Mouse (Mus musculus) kidney, embryonic 15.5 days (tissue): ENCODE measurements at regions not wholly inside any gene's neighbourhood (a gene's known extent, or its start where the extent isn't known, plus 50 kb on each side); places are given as distances from the start of the nearest gene placed in this dataset.

Source experiments
- ATAC-seq: fragments of 200-750 bp; cut with Nextera tagmentation; replicated peaks from 2 replicates; pipeline ENCODE4 v1.8.0; 2017; ENCODE audit warnings: moderate TSS enrichment; ENCODE audit not compliant: low FRiP score
- H3K27ac ChIP-seq: fragments of 300-500 bp; sonication (generic); 2 replicates; pipeline ENCODE4 v1.5.1; 2015; ENCODE audit warnings: mild to moderate bottlenecking, inconsistent platforms
- H3K27me3 ChIP-seq: fragments of 300-500 bp; sonication (generic); 2 replicates; pipeline ENCODE4 v1.6.1; 2015; ENCODE audit warnings: inconsistent platforms
- H3K36me3 ChIP-seq: fragments of 300-500 bp; sonication (generic); 2 replicates; pipeline ENCODE4 v1.6.1; 2015; ENCODE audit warnings: inconsistent platforms
- H3K4me1 ChIP-seq: fragments of 300-500 bp; sonication (generic); 2 replicates; pipeline ENCODE4 v1.6.1; 2015; ENCODE audit warnings: inconsistent platforms
- H3K4me2 ChIP-seq: fragments of 300-500 bp; sonication (generic); 2 replicates; pipeline ENCODE4 v1.6.1; 2015; ENCODE audit warnings: moderate library complexity, mild to moderate bottlenecking, inconsistent platforms
- H3K4me3 ChIP-seq: fragments of 300-500 bp; sonication (generic); replicated peaks from 2 replicates; pipeline ENCODE4 v1.5.1; 2015; ENCODE audit warnings: mild to moderate bottlenecking, inconsistent platforms
- H3K9ac ChIP-seq: fragments of 300-500 bp; sonication (generic); 2 replicates; pipeline ENCODE4 v1.6.1; 2015; ENCODE audit warnings: mild to moderate bottlenecking, inconsistent platforms
- H3K9me3 ChIP-seq: fragments of 300-500 bp; sonication (generic); replicated peaks from 2 replicates; pipeline ENCODE4 v1.6.1; 2016; ENCODE audit warnings: inconsistent platforms
- WGBS: fragments of 180-500 bp; shearing (Covaris S2); methylation state at CpG from one replicate; pipeline ENCODE4 v1.1.7; 2015; ENCODE audit warnings: mixed read lengths; 5-methylcytosine and 5-hydroxymethylcytosine counted together

GRCm38 (mm10) chr7:69007237-69007636, 258.2 kb upstream of the Arrdc4 start:
- no peaks in the 10 kb centered on the region for H3K4me1 ChIP-seq
- H3K27me3 ChIP-seq: no peaks in the 10 kb centered on the region
- no peaks in the 10 kb centered on the region for H3K36me3 ChIP-seq
- ATAC-seq: no peak
- H3K4me2 ChIP-seq: no peak overlapping the region
- H3K9ac ChIP-seq: no peak overlapping the region
- H3K9me3 ChIP-seq: no peaks in the 10 kb centered on the region
- H3K27ac ChIP-seq: no peak overlapping the region
- H3K4me3 ChIP-seq: no peak overlapping the region
- 91% methylated on average over 10 of the region's 10 CpGs for WGBS

- H3K27me3 ChIP-seq: no peaks in the 10 kb centered on the region
- H3K4me1 ChIP-seq: no peaks in the 10 kb centered on the region
- no peak overlapping the region for H3K4me3 ChIP-seq
- H3K4me2 ChIP-seq: no peak overlapping the region
- no peak overlapping the region for H3K27ac ChIP-seq
- H3K36me3 ChIP-seq: no peaks in the 10 kb centered on the region
- ATAC-seq: no peak
- H3K9ac ChIP-seq: no peak overlapping the region
- H3K9me3 ChIP-seq: no peaks in the 10 kb centered on the region
- 91% methylated on average over 4 of the region's 4 CpGs for WGBS
Measured at GRCm38 (mm10) chr7:68988061-68988460, 239.0 kb upstream of the Arrdc4 start.

- H3K27me3 ChIP-seq: no peaks in the 10 kb centered on the region
- no peak overlapping the region for H3K4me3 ChIP-seq
- H3K4me2 ChIP-seq: no peak overlapping the region
- no peaks in the 10 kb centered on the region for H3K9me3 ChIP-seq
- H3K36me3 ChIP-seq: no peaks in the 10 kb centered on the region
- no peak overlapping the region for H3K9ac ChIP-seq
- WGBS: 63% methylated on average over 1 of the region's 1 CpGs
- no peak overlapping the region for H3K27ac ChIP-seq
- peaks cover 15% of the 10 kb centered on the region for H3K4me1 ChIP-seq
- no peak for ATAC-seq
Measured at GRCm38 (mm10) chr7:68983937-68984336, 234.9 kb upstream of the Arrdc4 start.

GRCm38 (mm10) chr7:68982914-68983502, 234.0 kb upstream of the Arrdc4 start:
- WGBS: 85% methylated on average over 10 of the region's 10 CpGs
- H3K27me3 ChIP-seq: no peaks in the 10 kb centered on the region
- no peak for ATAC-seq
- H3K9me3 ChIP-seq: no peaks in the 10 kb centered on the region
- no peaks in the 10 kb centered on the region for H3K36me3 ChIP-seq
- H3K27ac ChIP-seq: no peak overlapping the region
- H3K4me3 ChIP-seq: no peak overlapping the region
- no peak overlapping the region for H3K4me2 ChIP-seq
- peaks cover 18% of the 10 kb centered on the region for H3K4me1 ChIP-seq
- H3K9ac ChIP-seq: no peak overlapping the region

GRCm38 (mm10) chr7:68978576-68978975, 229.5 kb upstream of the Arrdc4 start:
- H3K9ac ChIP-seq: no peak overlapping the region

GRCm38 (mm10) chr7:68976813-68977752, 228.0 kb upstream of the Arrdc4 start:
- Histone ChIP-seq H3K4me1 (peaks cover 31% of the 10 kb centered on the region), H3K4me2 (no peak overlapping the region), H3K9me3 (no peaks in the 10 kb centered on the region), H3K36me3 (no peaks in the 10 kb centered on the region), H3K27ac (no peak overlapping the region), H3K27me3 (no peaks in the 10 kb centered on the region), H3K4me3 (no peak overlapping the region), H3K9ac (no peak overlapping the region)
- 46% methylated on average over 7 of the region's 7 CpGs for WGBS
- peak; percentile 36; the same call in 1 of the 2 replicates for ATAC-seq

More at GRCm38 (mm10) chr7:68978576-68978975, 229.5 kb upstream of the Arrdc4 start:
- ATAC-seq: no peak
- Histone ChIP-seq H3K36me3 (no peaks in the 10 kb centered on the region), H3K9me3 (no peaks in the 10 kb centered on the region), H3K27ac (0 out of 2 replicates have a peak overlapping the region, but pooled peaks have one; percentile 22), H3K4me1 (peaks cover 31% of the 10 kb centered on the region), H3K4me3 (no peak overlapping the region), H3K27me3 (no peaks in the 10 kb centered on the region), H3K4me2 (no peak overlapping the region)
- 35% methylated on average over 4 of the region's 4 CpGs for whole genome bisulfite sequencing

- Histone ChIP-seq H3K9me3 (no peaks in the 10 kb centered on the region), H3K36me3 (no peaks in the 10 kb centered on the region), H3K4me2 (no peak overlapping the region), H3K27me3 (no peaks in the 10 kb centered on the region), H3K27ac (peak overlapping the region; percentile 41; the same call in 1 of the 2 replicates), H3K9ac (no peak overlapping the region), H3K4me1 (peaks cover 31% of the 10 kb centered on the region), H3K4me3 (no peak overlapping the region)
- 33% methylated on average over 5 of the region's 5 CpGs for WGBS
- ATAC-seq: no peak
Measured at GRCm38 (mm10) chr7:68975956-68976355, 226.9 kb upstream of the Arrdc4 start.

GRCm38 (mm10) chr7:68975580-68975894, 226.5 kb upstream of the Arrdc4 start:
- 43% methylated on average over 2 of the region's 2 CpGs for WGBS
- no peaks in the 10 kb centered on the region for H3K27me3 ChIP-seq

GRCm38 (mm10) chr7:68974761-68975579, 225.9 kb upstream of the Arrdc4 start:
- Histone ChIP-seq H3K4me1 (peaks cover 23% of the 10 kb centered on the region), H3K4me3 (no peak overlapping the region), H3K4me2 (no peak overlapping the region), H3K27ac (0 out of 2 replicates have a peak overlapping the region, but pooled peaks have one; percentile 41), H3K27me3 (no peaks in the 10 kb centered on the region), H3K36me3 (no peaks in the 10 kb centered on the region), H3K9ac (no peak overlapping the region), H3K9me3 (no peaks in the 10 kb centered on the region)
- ATAC-seq: no peak
- 69% methylated on average over 8 of the region's 8 CpGs for WGBS

More at GRCm38 (mm10) chr7:68975580-68975894, 226.5 kb upstream of the Arrdc4 start:
- H3K4me2 ChIP-seq: no peak overlapping the region
- no peak overlapping the region for H3K4me3 ChIP-seq
- no peak overlapping the region for H3K9ac ChIP-seq
- no peak for ATAC-seq
- H3K9me3 ChIP-seq: no peaks in the 10 kb centered on the region
- peaks cover 28% of the 10 kb centered on the region for H3K4me1 ChIP-seq
- H3K36me3 ChIP-seq: no peaks in the 10 kb centered on the region
- peak overlapping the region; percentile 41; the same call in 1 of the 2 replicates for H3K27ac ChIP-seq

- Histone ChIP-seq H3K4me1 (0 out of 2 replicates have a peak, but pooled peaks cover 4% of the 10 kb centered on the region), H3K9me3 (no peaks in the 10 kb centered on the region), H3K4me2 (no peak overlapping the region), H3K36me3 (no peaks in the 10 kb centered on the region), H3K4me3 (no peak overlapping the region), H3K27ac (no peak overlapping the region), H3K9ac (no peak overlapping the region), H3K27me3 (no peaks in the 10 kb centered on the region)
- ATAC-seq: no peak
- whole genome bisulfite sequencing: 17% methylated on average over 6 of the region's 6 CpGs
Measured at GRCm38 (mm10) chr7:68945886-68946863, 197.1 kb upstream of the Arrdc4 start.
